Mouse (Mus musculus): Measurements from ENCODE around the gene Dglucy.
"Not testable (repeated sequence)": the region's sequence is repeated elsewhere in the genome, so short reads cannot be mapped to it uniquely, and the experiment has no call there.

Dglucy gene

GRCm38 (mm10) chr12:100780416-100780815 lies 1.6 kb downstream of the Dglucy start:
- DNase-seq (ENCODE audit: low read depth): no peak

- no peak for DNase-seq (ENCODE audit: low read depth)
Observed at GRCm38 (mm10) chr12:100781428-100782120, 2.7 kb downstream of the Dglucy start.

GRCm38 (mm10) chr12:100784152-100784551 lies 5.3 kb downstream of the Dglucy start:
- no peak for DNase-seq (ENCODE audit: low read depth)

GRCm38 (mm10) chr12:100785344-100785743 lies 6.5 kb downstream of the Dglucy start:
- DNase-seq (ENCODE audit: low read depth): no peak

GRCm38 (mm10) chr12:100789981-100790550 lies 11.2 kb downstream of the Dglucy start:
- DNase-seq (ENCODE audit: low read depth): no peak

GRCm38 (mm10) chr12:100791425-100791824 lies 12.6 kb downstream of the Dglucy start:
- peak; percentile 8 for DNase-seq (ENCODE audit: low read depth)

GRCm38 (mm10) chr12:100794450-100795230 lies 15.8 kb downstream of the Dglucy start:
- no peak for DNase-seq (ENCODE audit: low read depth)

- DNase-seq (ENCODE audit: low read depth): no peak
Observed at GRCm38 (mm10) chr12:100795390-100796036, 16.7 kb downstream of the Dglucy start.

GRCm38 (mm10) chr12:100803391-100803790 lies 24.5 kb downstream of the Dglucy start:
- DNase-seq (ENCODE audit: low read depth): not testable (repeated sequence)

GRCm38 (mm10) chr12:100807280-100807679 lies 28.4 kb downstream of the Dglucy start:
- DNase-seq (ENCODE audit: low read depth): no peak

- no peak for DNase-seq (ENCODE audit: low read depth)
Observed at GRCm38 (mm10) chr12:100808609-100809280, 29.9 kb downstream of the Dglucy start.

- peak; percentile 62 for DNase-seq (ENCODE audit: low read depth)
Observed at GRCm38 (mm10) chr12:100810542-100810941, 31.7 kb downstream of the Dglucy start.

- no peak for DNase-seq (ENCODE audit: low read depth)
Observed at GRCm38 (mm10) chr12:100813901-100814300, 35.0 kb downstream of the Dglucy start.

- DNase-seq (ENCODE audit: low read depth): no peak
Observed at GRCm38 (mm10) chr12:100814671-100815070, 35.8 kb downstream of the Dglucy start.

DNA sequence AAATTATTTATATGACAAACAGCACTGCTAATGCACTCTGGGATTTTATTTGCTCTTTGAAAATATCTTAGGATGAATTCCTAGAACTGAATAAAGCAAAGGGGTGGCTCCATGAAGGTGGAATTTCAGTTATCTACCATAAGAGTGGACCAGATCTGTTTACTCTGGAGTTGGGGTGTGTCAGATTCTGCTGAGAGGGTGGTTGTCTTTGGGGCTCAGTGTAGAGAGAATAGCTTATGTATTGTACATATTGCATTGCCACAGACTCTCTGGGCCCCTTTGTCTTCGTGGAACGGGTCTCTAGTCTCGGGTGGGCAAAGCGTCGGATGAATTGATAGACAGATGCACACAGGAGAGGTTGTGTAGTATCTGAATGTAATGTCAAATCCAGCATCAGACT lies 38.0 kb downstream of the Dglucy start:
- no peak for DNase-seq (ENCODE audit: low read depth)

- no peak for DNase-seq (ENCODE audit: low read depth)
Observed at GRCm38 (mm10) chr12:100819965-100820364, 41.1 kb downstream of the Dglucy start.

- DNase-seq (ENCODE audit: low read depth): peak; percentile 39
Observed at GRCm38 (mm10) chr12:100831021-100831420, 52.2 kb downstream of the Dglucy start.

- DNase-seq (ENCODE audit: low read depth): no peak
Observed at GRCm38 (mm10) chr12:100831629-100832325, 52.9 kb downstream of the Dglucy start.

GRCm38 (mm10) chr12:100837208-100837607 lies 58.4 kb downstream of the Dglucy start:
- no peak for DNase-seq (ENCODE audit: low read depth)

- no peak for DNase-seq (ENCODE audit: low read depth)
Observed at GRCm38 (mm10) chr12:100839079-100839600, 60.3 kb downstream of the Dglucy start.

GRCm38 (mm10) chr12:100839926-100840325 lies 61.1 kb downstream of the Dglucy start:
- no peak for DNase-seq (ENCODE audit: low read depth)
